Mouse (Mus musculus) small intestine, adult 2 months (tissue): ENCODE results near the gene Gm20388.

Experiments
- CTCF ChIP-seq: fragments of 200-500 bp; IDR thresholded peaks from 2 replicates; pipeline ENCODE4 v1.5.1; 2012; ENCODE audit warnings: low read depth, mild to moderate bottlenecking, control low read depth, inconsistent platforms, low read length, moderate library complexity, mixed read lengths; ENCODE audit not compliant: insufficient replicate concordance, insufficient read length; ENCODE audit errors: extremely low read depth
- POLR2A ChIP-seq: fragments of 200-500 bp; IDR thresholded peaks from 2 replicates; pipeline ENCODE4 v1.6.1; 2012; ENCODE audit warnings: low read depth, mild to moderate bottlenecking, control low read depth, inconsistent platforms, low read length, moderate library complexity

DNA sequence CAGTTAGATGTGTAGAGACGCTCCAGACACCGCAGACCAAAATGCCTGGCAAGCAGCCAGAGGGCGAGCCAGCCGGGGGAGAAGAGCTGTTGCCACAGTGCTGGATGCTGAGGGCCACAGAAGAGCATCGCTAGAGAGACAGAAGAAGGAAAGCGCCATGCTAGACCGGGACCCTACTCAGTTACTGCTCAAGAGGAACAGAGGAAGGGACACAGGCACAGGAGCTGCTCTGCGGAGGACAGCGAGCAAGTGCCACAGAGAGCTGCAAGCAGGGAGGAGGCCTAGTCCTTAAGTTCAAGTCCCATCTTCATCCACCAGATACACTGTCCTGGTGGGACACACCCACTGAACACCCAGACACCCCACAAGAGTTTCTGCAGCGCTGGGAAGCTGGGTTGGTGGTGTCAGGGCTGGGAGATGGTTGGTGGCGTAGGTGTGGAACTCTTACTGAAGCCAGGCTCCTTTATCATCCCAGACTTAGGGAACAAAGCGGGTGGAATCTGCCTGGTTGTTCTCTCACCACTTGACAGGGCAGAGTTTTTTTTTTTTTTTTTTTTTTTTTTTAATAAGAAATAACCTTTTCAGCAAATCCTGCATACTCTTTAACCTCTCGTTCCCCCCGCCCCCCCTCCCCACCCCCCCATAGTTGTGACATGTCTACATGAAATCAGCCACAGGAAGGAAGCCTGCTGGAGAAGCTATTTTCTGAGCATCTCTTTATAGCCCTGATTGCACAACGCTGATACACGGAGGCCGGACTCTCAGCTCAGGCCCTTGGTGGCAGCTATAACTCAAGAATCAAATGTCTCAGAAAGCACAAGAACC, 786.7 kb downstream of the Gm20388 start:
- TF ChIP-seq POLR2A (no peak), CTCF (no peak)
